Mouse (Mus musculus): Measurements from ENCODE around the gene Uggt2. TPM values are rescaled to one million over a fixed set of nuclear protein-coding genes. Genes with fewer than 3 reads are reported as not detected.
A peak's percentile ranks its signal among the peaks of the same experiment; 100 is the strongest.

The Uggt2 gene
- polyA plus RNA-seq, 1 experiment from 2014 or later: 21.1 TPM

DNA sequence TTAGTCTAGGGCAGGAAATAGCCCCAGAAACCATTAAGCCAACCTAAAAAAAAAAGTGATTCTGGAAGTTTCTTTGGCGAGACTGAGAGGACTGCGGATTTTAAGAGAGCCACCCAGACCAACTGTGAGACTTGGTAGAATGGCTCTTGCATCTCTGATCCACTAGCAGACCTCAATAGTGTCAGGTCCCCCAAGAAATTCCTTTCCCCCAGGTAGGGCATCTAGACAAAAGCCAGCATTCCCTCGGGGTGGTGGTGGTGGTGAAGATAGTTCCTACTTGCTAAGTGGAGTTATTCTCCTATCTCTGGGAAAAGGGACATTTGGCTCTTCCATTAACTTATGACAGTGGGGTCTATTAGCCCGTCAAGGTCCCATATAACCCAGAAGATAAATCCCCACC lies 162.3 kb downstream of the Uggt2 start:
- Histone ChIP-seq H3K9me3 (no peaks in the 10 kb centered on the region), H3K36me3 (no peaks in the 10 kb centered on the region), H3K9ac (peak overlapping the region; percentile 70), H3K4me1 (peaks cover 28% of the 10 kb centered on the region), H3K4me2 (replicated peaks) (peak overlapping the region; percentile 72), H3K4me3 (peak overlapping the region; percentile 99), H3K27ac (peak overlapping the region; percentile 85; the same call in 1 of the 2 replicates), H3K27me3 (no peaks in the 10 kb centered on the region)
- 32% methylated on average over 4 of the region's 4 CpGs for WGBS
- no peak for ATAC-seq (ENCODE audit: low FRiP score, low read depth)

DNA sequence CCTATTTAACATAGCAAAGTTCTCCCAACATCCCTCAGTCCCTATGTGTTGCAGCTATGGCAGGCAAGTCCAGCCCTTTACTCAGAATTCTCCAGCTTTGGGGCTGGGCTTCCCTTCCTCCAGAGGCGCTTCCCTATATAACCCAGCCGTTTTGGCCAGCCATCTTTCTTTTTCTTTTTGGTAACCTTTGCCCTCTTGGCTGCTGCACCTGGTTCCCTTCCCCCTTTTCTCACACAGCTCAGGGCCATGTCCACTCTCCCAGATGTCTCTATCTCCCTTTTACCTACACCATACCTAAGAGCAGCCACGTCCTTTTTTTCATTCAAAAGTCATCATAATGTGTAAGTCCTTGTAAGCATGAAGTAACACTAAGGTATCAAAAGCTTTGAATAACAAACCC lies 163.0 kb downstream of the Uggt2 start:
- WGBS: 61% methylated on average over 3 of the region's 3 CpGs
- H3K27ac ChIP-seq: no peak overlapping the region
- H3K36me3 ChIP-seq: no peaks in the 10 kb centered on the region
- H3K9me3 ChIP-seq: no peaks in the 10 kb centered on the region
- H3K27me3 ChIP-seq: no peaks in the 10 kb centered on the region
- ATAC-seq (ENCODE audit: low FRiP score, low read depth): no peak
- H3K4me1 ChIP-seq: peaks cover 25% of the 10 kb centered on the region
- no peak overlapping the region for H3K4me3 ChIP-seq
- H3K9ac ChIP-seq: no peak overlapping the region
- no peak overlapping the region for H3K4me2 ChIP-seq (replicated peaks)

Other genes with a start within 250 kb of the Uggt2 start
- 31.5 and 31.9 TPM in 2 replicates for gene Dzip1, start 174.0 kb downstream of the Uggt2 start, polyA plus RNA-seq (2015; fragmentation: Nextera tagmentation; extraction: Ambion mirVana)
- 28.4 and 32.9 TPM in 2 replicates for gene Dnajc3, start 161.5 kb downstream of the Uggt2 start, polyA plus RNA-seq (2015; fragmentation: Nextera tagmentation; extraction: Ambion mirVana)
- gene Hs6st3, start 38.9 kb upstream of the Uggt2 start, polyA plus RNA-seq (2015; fragmentation: Nextera tagmentation; extraction: Ambion mirVana): 0.24 and 0.40 TPM in 2 replicates